Mouse (Mus musculus) limb, embryonic 13.5 days (tissue): ENCODE results near the gene Nkiras2. TPM values are rescaled to one million over a fixed set of nuclear protein-coding genes. Genes with fewer than 3 reads are reported as not detected.
"Not testable (repeated sequence)": the region's sequence is repeated elsewhere in the genome, so short reads cannot be mapped to it uniquely, and the experiment has no call there.

Source experiments
- ATAC-seq: fragments of 200-750 bp; cut with Nextera tagmentation; 2 replicates; pipeline ENCODE4 v1.8.0; 2017; ENCODE audit warnings: low read depth, moderate number of reproducible peaks, moderate TSS enrichment; ENCODE audit not compliant: low FRiP score
- H3K27ac ChIP-seq: fragments of 300-500 bp; sonication (generic); 2 replicates; pipeline ENCODE4 v1.5.1; 2015; ENCODE audit warnings: inconsistent platforms, mild to moderate bottlenecking, moderate library complexity
- H3K27me3 ChIP-seq: fragments of 300-500 bp; sonication (generic); 2 replicates; pipeline ENCODE4 v1.6.1; 2015; ENCODE audit warnings: mild to moderate bottlenecking, inconsistent platforms
- H3K36me3 ChIP-seq: fragments of 300-500 bp; sonication (generic); 2 replicates; pipeline ENCODE4 v1.6.1; 2015; ENCODE audit warnings: inconsistent platforms, mild to moderate bottlenecking, moderate library complexity
- H3K4me1 ChIP-seq: fragments of 300-500 bp; sonication (generic); 2 replicates; pipeline ENCODE4 v1.6.1; 2015; ENCODE audit warnings: inconsistent platforms
- H3K4me2 ChIP-seq: fragments of 300-500 bp; sonication (generic); replicated peaks from 2 replicates; pipeline ENCODE4 v1.6.1; 2015; ENCODE audit warnings: inconsistent platforms, mild to moderate bottlenecking, moderate library complexity
- H3K4me3 ChIP-seq: fragments of 300-500 bp; sonication (generic); 2 replicates; pipeline ENCODE4 v1.5.1; 2015; ENCODE audit warnings: moderate library complexity, mild to moderate bottlenecking, inconsistent platforms
- H3K9ac ChIP-seq: fragments of 300-500 bp; sonication (generic); 2 replicates; pipeline ENCODE4 v1.6.1; 2015; ENCODE audit warnings: mild to moderate bottlenecking, inconsistent platforms
- H3K9me3 ChIP-seq: fragments of 300-500 bp; sonication (generic); 2 replicates; pipeline ENCODE4 v1.6.1; 2016; ENCODE audit warnings: inconsistent platforms
- WGBS: fragments of 180-500 bp; shearing (Covaris S2); methylation state at CpG from one replicate; pipeline ENCODE4 v1.1.7; 2015; 5-methylcytosine and 5-hydroxymethylcytosine counted together
- polyA plus RNA-seq: library from polyadenylated mRNA; unstranded; fragments of >200 nt; fragmentation: Nextera tagmentation; extraction: Ambion mirVana; gene quantifications from 2 replicates; pipeline ENCODE4 v1.2.1, GENCODE M21; 2015

Gene Nkiras2
- polyA plus RNA-seq, 1 experiment from 2014 or later: 81.6 TPM

GRCm38 (mm10) chr11:100581756-100582155 is 37.3 kb upstream of the Nkiras2 start:
- no peak overlapping the region for H3K9ac ChIP-seq
- 82% methylated on average over 4 of the region's 4 CpGs for WGBS
- H3K9me3 ChIP-seq: no peaks in the 10 kb centered on the region
- no peak for ATAC-seq
- H3K36me3 ChIP-seq: peaks cover 90% of the 10 kb centered on the region
- H3K27me3 ChIP-seq: no peaks in the 10 kb centered on the region
- no peak overlapping the region for H3K4me3 ChIP-seq
- H3K4me1 ChIP-seq: peaks cover 2% of the 10 kb centered on the region; the same call in 1 of the 2 replicates
- H3K27ac ChIP-seq: no peak overlapping the region
- H3K4me2 ChIP-seq: no peak overlapping the region

GRCm38 (mm10) chr11:100582413-100582812 is 36.6 kb upstream of the Nkiras2 start:
- not testable (repeated sequence) for H3K27me3 ChIP-seq, H3K9me3 ChIP-seq, H3K27ac ChIP-seq, H3K4me3 ChIP-seq, H3K4me2 ChIP-seq, ATAC-seq, H3K4me1 ChIP-seq, H3K9ac ChIP-seq
- WGBS: 90% methylated on average over 1 of the region's 1 CpGs
- peaks cover 95% of the 10 kb centered on the region for H3K36me3 ChIP-seq

DNA sequence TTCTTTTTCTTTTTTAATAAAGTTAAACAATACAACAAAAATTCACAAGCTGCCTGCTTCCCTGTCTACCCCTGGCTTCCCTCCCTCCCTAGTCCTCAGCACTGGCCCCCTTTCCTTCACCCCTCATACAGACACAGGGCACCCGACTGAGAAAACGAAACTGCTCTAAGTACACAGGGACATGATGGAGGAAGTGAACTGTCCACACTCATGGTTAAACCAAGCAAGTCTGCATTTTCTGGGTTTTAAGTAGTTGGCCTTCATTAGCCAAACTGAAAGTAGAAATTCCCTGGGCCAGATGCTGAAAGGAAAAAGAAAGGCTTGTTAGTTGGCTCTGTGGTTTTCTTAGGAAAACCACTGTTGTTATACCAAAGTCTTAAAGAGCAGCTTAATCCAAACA is 36.2 kb upstream of the Nkiras2 start:
- no peaks in the 10 kb centered on the region for H3K27me3 ChIP-seq
- no peak overlapping the region for H3K9ac ChIP-seq
- peaks cover 99% of the 10 kb centered on the region for H3K36me3 ChIP-seq
- 91% methylated on average over 2 of the region's 2 CpGs for WGBS
- no peak overlapping the region for H3K27ac ChIP-seq
- H3K4me1 ChIP-seq: no peaks in the 10 kb centered on the region
- H3K9me3 ChIP-seq: no peaks in the 10 kb centered on the region
- no peak for ATAC-seq
- H3K4me2 ChIP-seq: no peak overlapping the region
- no peak overlapping the region for H3K4me3 ChIP-seq

GRCm38 (mm10) chr11:100584561-100584961 is 34.5 kb upstream of the Nkiras2 start:
- no peak overlapping the region for H3K4me3 ChIP-seq
- H3K36me3 ChIP-seq: peaks cover 100% of the 10 kb centered on the region
- ATAC-seq: no peak
- H3K27ac ChIP-seq: no peak overlapping the region
- no peaks in the 10 kb centered on the region for H3K4me1 ChIP-seq
- WGBS: 92% methylated on average over 7 of the region's 7 CpGs
- no peak overlapping the region for H3K4me2 ChIP-seq
- no peaks in the 10 kb centered on the region for H3K27me3 ChIP-seq
- H3K9ac ChIP-seq: no peak overlapping the region
- H3K9me3 ChIP-seq: no peaks in the 10 kb centered on the region

GRCm38 (mm10) chr11:100585148-100585547 is 33.9 kb upstream of the Nkiras2 start:
- no peaks in the 10 kb centered on the region for H3K4me1 ChIP-seq
- no peak overlapping the region for H3K9ac ChIP-seq
- H3K9me3 ChIP-seq: no peaks in the 10 kb centered on the region
- ATAC-seq: no peak
- peaks cover 100% of the 10 kb centered on the region for H3K36me3 ChIP-seq
- H3K27ac ChIP-seq: no peak overlapping the region
- H3K27me3 ChIP-seq: no peaks in the 10 kb centered on the region
- no peak overlapping the region for H3K4me2 ChIP-seq
- WGBS: 99% methylated on average over 3 of the region's 3 CpGs
- H3K4me3 ChIP-seq: no peak overlapping the region

DNA sequence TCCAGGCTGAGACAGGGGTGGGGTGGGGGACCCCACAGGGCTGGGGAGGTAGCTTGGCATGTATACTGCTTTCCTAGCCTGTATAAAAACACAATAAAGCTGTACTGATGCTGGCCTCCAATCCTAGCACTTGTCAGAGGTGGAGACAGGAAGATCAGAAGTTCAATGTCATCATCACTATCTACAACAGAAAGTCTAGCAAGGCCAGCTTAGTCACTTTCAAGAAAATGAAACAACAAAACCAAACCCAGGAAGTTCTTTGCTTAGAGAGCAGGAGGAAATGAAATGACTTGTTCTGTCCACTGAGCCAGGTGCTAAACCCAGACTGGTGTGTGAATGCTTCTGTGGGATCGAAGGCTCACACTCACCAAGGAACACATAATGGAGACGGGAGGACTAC is 30.6 kb upstream of the Nkiras2 start:
- 98% methylated on average over 2 of the region's 2 CpGs for WGBS
- no peak overlapping the region for H3K4me3 ChIP-seq
- H3K9ac ChIP-seq: no peak overlapping the region
- no peaks in the 10 kb centered on the region for H3K9me3 ChIP-seq
- ATAC-seq: no peak
- no peaks in the 10 kb centered on the region for H3K27me3 ChIP-seq
- H3K4me2 ChIP-seq: no peak overlapping the region
- no peaks in the 10 kb centered on the region for H3K4me1 ChIP-seq
- peaks cover 100% of the 10 kb centered on the region for H3K36me3 ChIP-seq
- H3K27ac ChIP-seq: no peak overlapping the region

DNA sequence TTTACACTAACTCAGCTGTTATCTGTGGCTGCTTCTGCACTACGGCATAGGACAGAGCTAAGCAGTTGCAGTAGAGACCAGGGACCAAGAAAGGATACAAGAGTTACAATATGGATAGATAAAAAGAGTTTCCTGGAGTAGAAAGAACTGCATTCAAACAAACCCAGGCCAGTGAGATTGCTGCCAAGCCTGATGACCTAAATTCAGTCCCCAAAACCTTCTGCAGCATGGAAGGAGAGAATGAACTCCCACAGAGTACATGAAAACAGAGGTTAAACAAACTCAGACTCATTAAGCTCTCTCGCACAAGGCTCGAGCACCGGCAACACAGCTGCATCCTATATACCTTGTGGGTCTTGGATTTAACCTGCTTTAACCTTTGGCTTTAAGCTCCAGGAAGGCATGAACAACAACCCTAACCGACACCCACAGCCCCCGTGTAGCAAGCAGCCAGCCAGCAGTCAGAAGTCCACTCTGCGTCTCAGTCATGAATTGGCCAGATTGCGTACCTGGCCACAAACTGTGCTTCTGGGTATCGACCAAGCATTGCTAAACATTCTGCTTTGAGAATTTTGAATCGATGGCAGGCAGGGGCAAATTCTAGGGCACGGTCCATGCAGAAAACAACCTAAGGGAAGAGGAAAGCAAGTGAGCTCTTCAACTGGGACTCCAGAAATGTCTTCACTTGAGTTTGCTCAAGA is 26.5 kb upstream of the Nkiras2 start:
- peaks cover 95% of the 10 kb centered on the region for H3K36me3 ChIP-seq
- no peak overlapping the region for H3K4me2 ChIP-seq
- ATAC-seq: no peak
- 88% methylated on average over 11 of the region's 11 CpGs for WGBS
- no peak overlapping the region for H3K9ac ChIP-seq
- no peaks in the 10 kb centered on the region for H3K9me3 ChIP-seq
- H3K4me1 ChIP-seq: no peaks in the 10 kb centered on the region
- no peaks in the 10 kb centered on the region for H3K27me3 ChIP-seq
- H3K4me3 ChIP-seq: no peak overlapping the region
- H3K27ac ChIP-seq: no peak overlapping the region

GRCm38 (mm10) chr11:100594608-100595007 is 24.4 kb upstream of the Nkiras2 start:
- Histone ChIP-seq H3K27ac (no peak overlapping the region), H3K9ac (no peak overlapping the region), H3K36me3 (peaks cover 95% of the 10 kb centered on the region), H3K4me3 (no peak overlapping the region), H3K4me1 (no peaks in the 10 kb centered on the region), H3K9me3 (no peaks in the 10 kb centered on the region), H3K27me3 (no peaks in the 10 kb centered on the region), H3K4me2 (no peak overlapping the region)
- no peak for ATAC-seq
- 92% methylated on average over 7 of the region's 7 CpGs for WGBS

GRCm38 (mm10) chr11:100595533-100595932 is 23.5 kb upstream of the Nkiras2 start:
- H3K4me3 ChIP-seq: no peak overlapping the region
- H3K36me3 ChIP-seq: peaks cover 95% of the 10 kb centered on the region
- no peaks in the 10 kb centered on the region for H3K27me3 ChIP-seq
- ATAC-seq: no peak
- no peak overlapping the region for H3K9ac ChIP-seq
- no peak overlapping the region for H3K27ac ChIP-seq
- WGBS: 59% methylated on average over 4 of the region's 4 CpGs
- H3K4me2 ChIP-seq: no peak overlapping the region
- no peaks in the 10 kb centered on the region for H3K4me1 ChIP-seq
- H3K9me3 ChIP-seq: no peaks in the 10 kb centered on the region

DNA sequence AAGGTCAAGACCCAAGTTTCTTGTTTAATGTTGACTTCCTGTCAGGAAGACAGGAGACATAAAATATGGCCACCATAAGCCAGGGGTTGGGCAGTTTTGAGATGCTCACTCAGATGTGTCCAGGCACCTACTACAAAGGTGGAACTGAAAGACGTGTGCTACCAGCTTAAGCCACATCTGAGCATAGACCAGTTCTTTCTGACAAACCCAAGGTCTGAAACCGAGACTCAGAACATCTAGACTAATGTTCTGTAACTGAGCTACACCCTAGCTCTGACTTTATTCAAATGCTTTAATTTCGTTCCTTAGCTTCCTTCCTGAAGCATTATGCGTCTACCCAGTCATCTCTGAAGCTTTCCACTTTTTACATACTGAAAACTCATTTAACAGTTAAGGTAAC is 21.0 kb upstream of the Nkiras2 start:
- no peak overlapping the region for H3K9ac ChIP-seq
- no peaks in the 10 kb centered on the region for H3K27me3 ChIP-seq
- WGBS: 83% methylated on average over 4 of the region's 4 CpGs
- H3K4me1 ChIP-seq: no peaks in the 10 kb centered on the region
- peaks cover 91% of the 10 kb centered on the region for H3K36me3 ChIP-seq
- H3K4me2 ChIP-seq: no peak overlapping the region
- H3K4me3 ChIP-seq: no peak overlapping the region
- no peaks in the 10 kb centered on the region for H3K9me3 ChIP-seq
- ATAC-seq: no peak
- no peak overlapping the region for H3K27ac ChIP-seq

GRCm38 (mm10) chr11:100601372-100601771 is 17.7 kb upstream of the Nkiras2 start:
- H3K4me3 ChIP-seq: no peak overlapping the region
- H3K27ac ChIP-seq: no peak overlapping the region
- peaks cover 6% of the 10 kb centered on the region for H3K4me1 ChIP-seq
- peaks cover 66% of the 10 kb centered on the region for H3K36me3 ChIP-seq
- ATAC-seq: no peak
- WGBS: 92% methylated on average over 3 of the region's 3 CpGs
- H3K9me3 ChIP-seq: no peaks in the 10 kb centered on the region
- H3K9ac ChIP-seq: no peak overlapping the region
- H3K27me3 ChIP-seq: no peaks in the 10 kb centered on the region
- H3K4me2 ChIP-seq: no peak overlapping the region

DNA sequence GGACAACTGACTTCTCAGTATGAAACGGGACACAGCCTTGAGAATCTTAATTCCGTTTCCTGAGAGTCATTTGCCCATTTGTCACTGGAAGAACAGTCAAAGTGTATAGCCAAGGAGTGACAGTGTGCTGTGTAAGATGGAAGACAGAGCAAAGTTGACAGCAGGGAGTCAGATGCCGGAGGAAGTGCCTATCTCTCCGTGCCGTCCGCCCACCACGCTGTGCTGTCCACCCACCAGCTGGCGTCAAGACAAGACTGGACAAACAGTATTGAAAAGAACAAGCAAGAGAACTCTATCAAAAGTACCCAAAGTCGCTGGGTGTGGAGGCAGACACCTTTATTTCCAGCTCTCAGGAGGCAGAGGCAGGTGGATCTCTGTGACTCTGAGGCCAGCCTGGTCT is 15.9 kb upstream of the Nkiras2 start:
- no peak overlapping the region for H3K9ac ChIP-seq
- no peaks in the 10 kb centered on the region for H3K9me3 ChIP-seq
- H3K4me1 ChIP-seq: peaks cover 6% of the 10 kb centered on the region
- H3K4me3 ChIP-seq: no peak overlapping the region
- ATAC-seq: no peak
- H3K36me3 ChIP-seq: peaks cover 49% of the 10 kb centered on the region
- no peaks in the 10 kb centered on the region for H3K27me3 ChIP-seq
- no peak overlapping the region for H3K27ac ChIP-seq
- WGBS: 92% methylated on average over 9 of the region's 9 CpGs
- H3K4me2 ChIP-seq: no peak overlapping the region

DNA sequence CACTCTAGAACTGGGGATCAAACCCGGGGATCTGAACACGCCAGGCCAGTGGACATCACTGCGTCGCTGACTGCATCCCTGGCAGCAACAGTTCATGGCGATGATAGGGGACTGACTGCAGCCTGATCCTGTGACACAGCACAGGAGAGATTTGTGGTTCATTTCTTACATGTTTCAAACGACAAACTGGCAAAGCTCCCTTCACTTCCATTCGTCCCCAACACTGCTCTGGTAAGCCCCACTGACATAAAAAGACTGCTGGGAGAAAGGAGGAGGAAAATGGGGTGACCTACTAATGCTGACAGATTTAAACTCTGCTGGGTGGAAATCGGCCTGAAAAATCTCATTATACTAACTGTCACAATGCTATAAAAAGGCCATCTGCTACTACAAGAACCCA is 15.2 kb upstream of the Nkiras2 start:
- no peak for ATAC-seq
- Histone ChIP-seq H3K9ac (no peak overlapping the region), H3K4me2 (no peak overlapping the region), H3K36me3 (peaks cover 49% of the 10 kb centered on the region), H3K4me1 (peaks cover 6% of the 10 kb centered on the region), H3K27me3 (no peaks in the 10 kb centered on the region), H3K4me3 (no peak overlapping the region), H3K27ac (no peak overlapping the region), H3K9me3 (no peaks in the 10 kb centered on the region)
- WGBS: 72% methylated on average over 8 of the region's 8 CpGs
